Mouse (Mus musculus): ENCODE measurements at regions not wholly inside any gene's neighbourhood (a gene's known extent, or its start where the extent isn't known, plus 50 kb on each side); places are given as distances from the start of the nearest gene placed in this dataset.
A peak's percentile ranks its signal among the peaks of the same experiment; 100 is the strongest.

- no peak for DNase-seq (ENCODE audit: low spot score in 2 of 2)
Measured at GRCm38 (mm10) chr12:50734135-50734534, 85.2 kb upstream of the Prkd1 start.

DNA sequence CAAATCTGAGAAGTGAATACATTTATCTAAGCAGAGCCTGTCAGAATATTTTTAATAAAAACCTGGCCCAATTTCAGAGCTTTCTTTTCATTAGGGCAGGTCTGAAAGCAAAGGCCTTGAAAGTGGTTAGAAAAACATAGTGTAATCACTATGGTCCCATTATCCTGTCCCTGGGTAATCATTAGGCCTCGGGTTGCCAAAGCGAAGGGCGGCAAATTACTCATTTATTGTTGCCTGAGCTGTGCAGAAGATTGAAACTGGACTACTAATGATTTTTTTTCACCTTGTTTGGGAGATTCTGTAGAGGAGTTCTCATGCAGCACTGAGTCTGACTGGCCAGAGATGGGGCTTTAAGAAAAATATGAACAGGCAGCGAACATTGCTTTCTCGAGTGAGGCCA, 63.7 kb upstream of the Prkd1 start:
- DNase-seq (ENCODE audit: low spot score in 2 of 2), result no peak

GRCm38 (mm10) chr12:50709000-50709788, 60.3 kb upstream of the Prkd1 start:
- DNase-seq (ENCODE audit: low spot score in 2 of 2), result no peak

DNA sequence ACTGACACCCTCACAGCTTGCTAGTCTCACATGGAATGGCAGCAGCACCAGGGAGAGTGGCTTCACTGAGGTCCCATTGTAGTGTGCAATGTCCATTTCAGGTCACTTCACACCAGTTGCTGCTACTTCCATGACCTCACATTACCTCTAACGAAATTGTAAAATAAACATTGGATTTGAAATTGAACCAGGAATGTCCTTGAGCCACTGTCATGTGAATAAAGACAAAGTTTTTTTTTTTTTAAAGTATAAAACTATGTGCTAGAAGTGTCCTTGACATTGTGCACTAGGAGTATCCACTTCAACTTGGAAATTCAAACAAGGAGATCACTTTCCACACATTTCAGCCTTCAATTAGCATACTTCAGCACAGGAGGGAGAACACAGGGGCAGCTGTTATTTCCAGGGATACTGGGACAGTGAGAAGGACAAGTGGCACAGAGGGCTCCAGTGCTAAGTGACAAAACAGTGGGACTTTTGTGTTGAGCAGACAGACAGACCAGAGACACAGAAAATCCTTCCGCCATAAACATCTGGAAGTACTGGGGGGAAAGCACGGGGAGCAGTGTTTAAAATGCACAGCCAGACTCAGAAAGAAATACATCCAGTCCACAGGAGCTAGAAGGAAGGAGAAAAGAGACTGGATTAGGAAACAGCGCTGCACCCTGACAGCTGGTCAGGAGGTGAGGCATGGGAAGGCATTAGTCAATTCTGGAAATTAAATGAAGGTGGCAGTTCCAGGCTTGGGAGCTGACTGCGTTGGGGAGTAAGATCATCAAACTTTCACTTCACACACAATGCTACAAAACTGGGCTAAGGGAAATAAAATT, 49.9 kb upstream of the Prkd1 start:
- peak in 1 of 2 experiments; percentile 6 for DNase-seq (ENCODE audit: low spot score in 2 of 2)
